Mouse (Mus musculus) left cerebral cortex, adult 9 months (tissue): ENCODE results near the gene Pde11a.

ENCODE experiments used
- DNase-seq, 2 experiments: peaks; one replicate each; pipeline ENCODE4 v3.0.0; 2022; ENCODE audit warnings: low spot score in 2 of 2

Pde11a gene

DNA sequence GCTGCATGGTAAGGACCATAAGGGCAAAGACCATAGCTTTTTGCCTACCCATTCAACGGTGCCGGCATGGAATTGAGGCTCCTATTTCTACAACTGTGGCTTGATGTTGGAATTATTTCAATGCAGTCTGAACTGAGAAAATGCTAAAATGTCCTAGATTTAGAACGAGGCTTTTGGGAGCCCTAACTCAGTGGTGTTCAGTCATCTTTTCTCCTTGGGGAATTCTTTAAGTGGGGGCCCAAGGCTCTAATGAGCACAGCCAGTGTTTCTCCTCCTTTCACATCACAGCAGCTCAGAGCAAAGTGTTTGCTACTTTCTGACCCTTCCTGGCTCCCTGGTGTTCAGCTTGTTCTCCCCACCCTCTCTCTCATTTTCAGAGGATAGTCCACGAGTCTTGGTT is 175.8 kb downstream of the Pde11a start:
- no peak for DNase-seq

DNA sequence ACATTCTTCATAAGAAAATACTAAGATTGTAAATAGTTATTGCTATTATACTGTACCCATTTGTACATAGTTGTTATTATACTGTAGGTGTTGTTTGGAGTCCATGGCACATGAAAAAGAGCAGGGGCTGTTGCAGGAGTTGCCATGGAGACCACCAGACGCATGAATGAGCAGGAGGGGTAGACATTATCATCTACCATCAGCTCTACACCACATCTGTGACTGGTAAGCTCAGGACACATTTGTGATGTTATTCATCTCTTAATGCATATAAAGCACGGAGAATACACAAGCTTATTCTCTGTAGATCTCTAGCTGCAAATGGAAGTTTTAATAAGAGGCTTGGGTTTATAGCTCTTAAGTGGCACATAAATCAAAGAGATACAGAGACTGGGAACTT is 179.6 kb downstream of the Pde11a start:
- DNase-seq, result no peak

DNA sequence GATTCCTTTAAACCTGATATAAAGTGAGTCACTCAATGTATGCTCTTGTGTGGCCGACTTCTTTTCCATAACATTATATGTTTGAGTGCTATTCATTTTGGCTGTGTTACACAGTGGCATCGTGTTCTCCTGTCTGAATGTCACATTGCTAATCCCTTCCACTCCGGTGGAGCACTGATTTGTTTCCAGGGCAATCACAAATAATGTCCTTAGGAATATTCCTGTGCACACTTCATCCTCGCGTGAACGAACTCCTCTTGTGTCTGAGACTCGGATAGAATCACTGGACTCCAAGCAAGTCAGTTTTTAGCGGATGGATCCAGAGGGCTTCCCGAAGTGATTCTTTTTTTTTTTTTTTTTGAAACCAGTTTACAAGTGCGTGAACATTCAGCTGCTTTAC is 197.4 kb downstream of the Pde11a start:
- DNase-seq, result no peak

DNA sequence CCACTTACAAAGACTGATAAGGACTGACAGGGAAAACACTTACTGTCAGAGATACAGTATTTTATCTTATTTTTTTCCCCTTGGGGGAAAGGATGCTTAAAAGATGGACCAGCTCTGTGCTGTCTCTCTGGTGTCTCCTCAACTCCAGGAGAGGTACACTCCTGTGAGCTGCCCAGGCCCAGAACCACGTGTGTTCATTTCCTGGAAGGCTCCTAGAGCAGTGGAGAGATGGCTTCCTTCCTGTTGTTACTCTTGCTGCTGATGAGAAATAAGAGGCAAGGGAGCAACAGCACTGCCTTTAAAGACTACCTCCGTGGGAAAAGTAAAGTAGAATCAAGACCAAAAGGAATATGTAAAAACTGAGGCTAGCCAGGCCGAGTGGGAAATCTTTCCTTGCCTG is 205.6 kb downstream of the Pde11a start:
- DNase-seq, result no peak

DNA sequence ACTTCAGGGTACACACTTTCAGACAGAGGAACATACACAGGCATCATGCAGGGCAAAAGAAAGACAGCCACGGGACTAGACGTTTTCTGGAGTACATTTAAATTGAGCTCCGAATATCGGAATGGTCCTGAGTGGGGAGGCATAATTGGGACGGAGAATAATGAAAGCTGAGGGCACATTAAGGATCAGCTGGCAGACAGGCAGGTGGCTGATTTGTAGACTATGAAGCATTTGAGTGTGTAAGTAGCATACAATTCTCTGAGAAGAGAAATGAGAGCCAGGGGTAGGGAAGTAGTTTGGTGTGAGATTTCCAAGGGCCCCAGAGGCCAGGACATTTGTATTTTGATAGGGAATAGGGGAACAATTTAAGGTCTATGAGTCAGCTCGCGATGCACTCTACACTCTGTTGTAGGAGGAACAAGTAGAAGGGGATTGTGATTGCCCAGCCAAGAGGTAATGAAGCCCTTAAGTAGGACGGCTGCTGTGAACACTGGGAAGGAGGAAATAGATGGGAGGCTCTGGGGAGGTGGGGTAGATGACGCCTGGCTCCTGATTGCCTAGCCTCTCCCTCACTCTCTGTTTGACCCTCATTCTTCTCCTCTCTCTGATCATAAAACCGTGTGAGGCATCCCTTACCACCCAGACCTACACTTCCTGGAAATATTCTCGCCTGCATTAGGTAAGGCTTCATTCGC is 208.5 kb downstream of the Pde11a start:
- DNase-seq, result no peak

DNA sequence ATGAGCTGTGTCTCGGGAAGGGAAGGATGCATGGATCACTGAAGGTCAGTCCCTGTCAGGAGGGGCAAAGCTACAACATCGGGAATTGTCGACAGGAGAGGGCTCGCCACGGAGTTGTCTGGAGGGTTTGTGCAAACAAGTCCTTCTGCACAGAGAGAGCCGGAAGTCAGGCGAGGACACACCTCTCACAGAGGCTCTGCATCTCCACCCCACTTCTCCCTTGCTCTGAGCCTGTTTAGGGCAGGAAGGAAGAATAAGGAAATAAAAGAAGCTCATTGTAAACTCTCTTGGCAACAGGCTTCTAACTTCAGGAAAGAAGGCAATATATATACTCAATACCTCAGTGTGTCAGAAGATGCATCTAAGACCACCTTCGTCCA is 209.5 kb downstream of the Pde11a start:
- DNase-seq, result no peak

DNA sequence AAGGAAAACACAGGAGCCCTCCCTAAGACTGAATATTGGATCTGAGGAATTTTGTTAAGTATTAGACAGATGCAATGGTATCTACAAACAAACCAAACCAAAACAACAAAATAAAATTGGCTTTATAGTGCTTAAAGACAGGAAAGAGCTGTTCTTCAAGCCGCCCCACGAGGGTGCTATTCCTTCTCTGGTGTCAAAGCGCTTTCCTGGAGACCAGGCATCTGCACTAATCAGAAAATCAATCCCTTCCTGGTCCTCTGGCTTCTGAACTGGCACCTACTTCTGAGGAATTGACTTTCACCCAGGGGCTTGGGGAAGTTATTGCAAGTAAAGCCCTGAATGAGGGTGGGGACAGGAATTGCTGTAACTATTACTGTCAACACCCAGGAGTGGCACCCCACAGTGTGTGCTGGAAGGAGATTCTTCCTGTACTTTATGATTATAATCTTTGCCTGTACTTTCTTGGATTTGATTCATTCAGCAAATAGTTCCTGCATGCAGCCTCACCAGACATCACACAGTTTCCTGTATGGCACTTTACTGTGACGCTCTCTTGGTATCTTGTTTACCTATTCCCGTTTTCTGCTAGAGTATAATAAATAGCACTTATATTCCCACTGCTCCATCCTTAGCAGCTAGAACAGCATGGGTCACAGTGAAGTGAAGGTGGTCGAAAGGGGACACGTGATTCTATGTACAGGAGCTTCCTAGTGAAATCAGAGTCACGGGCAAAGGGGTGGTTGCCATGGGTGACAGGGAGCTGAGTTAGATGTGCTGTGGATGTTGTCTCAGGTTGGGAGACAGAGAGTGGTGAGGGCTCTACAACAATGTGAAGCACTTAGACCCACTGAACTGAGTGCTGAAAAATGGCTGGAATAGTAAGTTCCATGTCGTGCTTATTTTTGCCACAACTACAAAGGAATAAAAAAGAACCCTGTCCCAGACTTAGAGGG is 210.2 kb downstream of the Pde11a start:
- DNase-seq, result no peak

DNA sequence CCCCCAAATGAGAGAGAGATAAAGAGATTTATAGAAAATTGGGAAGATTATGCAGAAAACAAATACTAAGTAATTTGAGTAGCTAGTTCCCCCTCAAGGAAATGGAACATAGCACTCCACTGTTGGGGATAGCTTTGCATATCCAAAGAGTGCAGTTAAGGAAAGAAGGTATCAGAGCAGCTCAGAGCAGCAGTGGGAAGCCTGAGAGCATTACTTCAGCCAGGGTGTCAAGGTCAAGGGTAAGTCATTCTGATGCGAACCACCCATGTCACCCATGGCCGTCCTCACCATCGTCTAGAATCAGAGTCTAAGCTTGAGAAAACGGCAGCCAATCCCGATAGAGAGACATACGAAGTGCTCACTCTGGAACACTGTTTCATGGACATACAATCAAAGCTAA is 211.9 kb downstream of the Pde11a start:
- no peak for DNase-seq

DNA sequence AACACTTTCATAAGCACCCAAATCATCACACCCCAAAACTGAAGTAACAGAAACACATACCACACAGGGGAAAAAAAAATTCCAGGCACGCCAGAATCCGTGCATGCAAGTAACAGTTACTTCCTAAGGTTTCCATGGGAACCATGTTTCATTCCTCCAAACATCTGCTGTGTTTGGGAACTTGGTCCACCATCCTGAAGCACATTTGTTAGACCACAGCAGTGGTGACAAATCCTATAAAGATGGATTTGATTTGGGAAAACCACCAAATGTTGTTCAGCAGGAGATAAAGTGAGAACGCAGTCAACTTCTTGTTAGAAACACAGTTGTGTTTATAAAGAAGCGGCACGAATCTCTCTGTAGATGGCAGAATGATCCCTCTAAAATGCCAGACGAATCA is 213.8 kb downstream of the Pde11a start:
- peak; percentile 27 to 47 for DNase-seq

DNA sequence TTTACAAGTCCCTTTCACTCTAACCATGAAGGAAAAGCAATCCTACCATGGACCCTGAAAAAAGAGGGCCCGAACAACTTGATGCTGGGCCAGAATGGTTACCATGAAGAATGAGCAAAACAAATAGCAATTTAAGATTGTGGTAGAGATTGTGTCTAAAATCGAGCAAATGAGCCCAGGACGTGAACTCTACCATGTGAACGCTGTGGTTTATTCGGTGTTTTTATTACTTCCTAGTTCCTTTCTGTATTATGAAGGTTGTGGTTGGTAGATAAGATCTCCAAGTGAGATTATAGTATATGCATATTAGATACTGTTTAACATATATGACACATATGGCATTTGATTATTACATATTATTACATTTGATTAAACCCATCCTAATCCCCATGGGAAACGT is 216.4 kb downstream of the Pde11a start:
- DNase-seq, result no peak

DNA sequence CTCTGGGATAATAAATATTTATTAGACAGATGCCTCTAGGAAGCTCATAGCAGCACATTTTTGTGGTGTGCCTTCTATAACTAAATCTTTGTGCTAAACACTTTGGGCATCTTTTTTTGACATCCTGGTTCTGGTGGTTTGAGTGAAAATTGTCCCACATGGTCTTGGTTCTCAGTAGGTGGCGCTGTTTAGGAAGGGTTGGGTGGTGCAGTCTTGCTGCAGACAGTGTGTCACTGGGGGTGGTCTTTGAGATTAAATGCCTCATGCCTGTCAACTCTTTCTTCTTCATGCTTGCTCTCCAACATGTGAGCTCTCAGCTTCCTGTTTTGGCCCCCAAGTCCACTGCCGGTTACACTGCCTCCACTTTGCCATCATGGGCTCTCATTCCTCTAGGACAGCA is 218.7 kb downstream of the Pde11a start:
- DNase-seq, result no peak

DNA sequence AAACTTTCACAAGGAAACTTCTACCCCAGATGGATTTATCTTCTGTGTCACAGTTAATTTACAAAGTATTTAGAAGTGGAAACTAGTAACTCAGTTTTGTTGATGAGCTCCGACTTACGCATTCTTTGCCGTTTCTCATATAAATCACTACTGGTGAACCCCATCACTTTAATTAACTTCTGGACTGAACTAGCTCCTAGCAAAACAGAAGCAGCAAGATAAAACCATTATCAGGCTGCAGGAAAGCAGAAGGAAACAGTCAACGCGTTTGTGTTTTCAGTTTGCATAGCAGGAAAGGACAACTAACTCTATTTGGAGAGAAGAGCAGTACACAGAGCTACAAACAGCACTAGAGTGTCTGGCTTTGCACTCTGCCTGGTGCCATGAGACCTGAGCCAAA is 220.1 kb downstream of the Pde11a start:
- DNase-seq, result no peak

DNA sequence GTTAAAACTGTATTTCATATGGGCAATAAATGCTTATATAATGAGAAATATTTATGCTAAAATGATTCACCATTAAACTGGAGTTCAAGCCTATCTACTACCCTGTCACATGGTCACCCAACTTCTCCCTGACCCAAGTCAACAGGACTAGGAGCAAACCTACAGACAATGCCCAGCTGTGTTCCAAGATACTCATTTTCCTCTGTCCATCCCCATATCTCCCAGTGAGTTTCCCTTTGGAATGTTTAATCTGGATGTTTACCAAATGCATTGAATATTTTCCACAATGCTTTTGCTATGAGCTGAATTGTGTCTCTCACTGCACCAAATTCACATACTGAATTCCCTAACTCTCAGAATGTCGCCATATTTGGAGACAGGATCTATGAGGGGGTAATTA is 221.4 kb downstream of the Pde11a start:
- no peak for DNase-seq

DNA sequence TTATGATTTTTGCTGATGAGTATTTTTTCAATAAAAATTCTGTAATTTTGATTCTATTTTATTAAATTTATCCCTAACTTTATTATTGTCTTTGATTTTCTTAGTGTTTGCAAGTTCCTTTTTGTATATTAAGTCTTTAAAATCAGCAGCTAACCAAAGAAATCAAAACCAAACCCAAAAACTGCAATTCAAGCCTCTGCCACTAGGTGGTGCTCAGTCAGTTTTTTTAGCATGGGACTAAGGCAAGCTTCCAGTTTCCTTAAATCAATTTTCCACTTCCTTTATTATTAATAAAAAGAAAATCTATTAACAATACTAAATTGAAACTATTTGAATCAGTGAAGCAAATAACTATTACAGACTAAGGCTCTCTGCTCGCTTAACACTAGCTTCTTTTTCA is 222.9 kb downstream of the Pde11a start:
- DNase-seq, result peak in 1 of 2 experiments; percentile 67

DNA sequence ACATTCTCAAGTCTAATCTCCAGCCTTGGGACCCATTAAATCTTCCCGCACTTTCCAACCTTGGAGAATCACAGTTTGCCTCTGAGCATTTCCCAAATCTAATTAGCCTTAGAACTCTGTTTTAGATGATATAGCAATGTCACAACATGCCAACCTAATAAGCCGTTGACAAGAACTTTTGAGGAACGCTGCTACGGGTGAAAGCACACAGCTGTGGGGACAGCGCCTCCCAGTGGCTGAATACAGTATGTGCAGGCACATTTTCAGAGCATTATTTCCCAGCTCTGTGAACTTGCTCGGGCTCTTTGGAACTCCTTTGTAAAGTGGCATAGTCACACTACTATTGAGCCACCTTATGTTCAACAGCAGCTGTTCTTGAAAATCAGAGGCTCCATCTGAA is 223.8 kb downstream of the Pde11a start:
- no peak for DNase-seq

DNA sequence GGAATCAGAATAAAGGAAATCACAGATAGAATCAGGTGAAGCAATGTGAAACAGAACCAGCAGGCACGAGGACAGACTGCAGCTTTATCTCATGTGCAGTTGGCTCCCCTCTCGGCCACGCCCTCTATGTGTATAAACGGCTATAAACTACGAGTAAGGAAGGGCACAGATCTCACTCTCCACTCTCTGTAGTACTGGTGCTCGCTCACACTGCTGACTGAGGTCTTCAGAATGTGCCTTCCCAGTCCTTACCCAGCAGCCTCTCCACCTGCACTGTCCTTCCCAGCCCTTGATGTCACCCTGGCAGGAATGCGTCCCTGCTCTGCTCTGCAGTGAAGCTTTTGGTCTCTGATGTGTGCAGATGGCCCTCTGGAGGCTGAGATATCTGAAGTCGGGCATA is 228.9 kb downstream of the Pde11a start:
- no peak for DNase-seq

DNA sequence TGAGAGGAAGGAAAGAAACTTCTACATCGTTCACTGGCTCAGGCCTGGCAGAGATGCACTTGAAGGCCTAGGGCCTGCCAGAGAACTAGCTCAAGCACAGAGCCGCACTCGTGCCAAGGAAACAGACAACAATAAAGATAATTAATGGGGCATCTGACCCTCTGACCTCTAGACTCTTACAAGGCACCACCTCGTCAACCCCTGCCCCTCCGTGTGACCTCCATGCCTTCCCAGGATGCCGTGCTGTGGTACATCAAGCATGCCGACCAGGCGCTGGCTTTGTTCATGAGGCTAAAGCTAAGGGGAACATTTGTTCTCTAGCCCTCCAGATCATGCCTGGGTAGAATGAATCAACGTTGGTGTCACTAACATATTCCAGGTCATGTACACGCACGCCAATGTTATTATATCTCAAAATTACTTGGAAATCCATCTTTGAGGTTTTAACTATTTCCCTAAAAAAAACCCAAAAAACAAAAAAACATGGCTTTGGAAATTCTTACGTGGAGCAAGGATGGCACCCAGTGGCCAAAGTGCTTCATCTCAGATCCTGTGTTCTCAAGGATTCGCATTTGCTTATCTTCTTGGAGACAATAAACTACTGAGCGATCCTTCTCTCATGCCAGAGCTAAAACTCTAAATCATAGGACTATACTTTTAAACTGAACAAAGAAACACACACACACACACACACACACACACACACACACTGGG is 236.5 kb downstream of the Pde11a start:
- no peak for DNase-seq

DNA sequence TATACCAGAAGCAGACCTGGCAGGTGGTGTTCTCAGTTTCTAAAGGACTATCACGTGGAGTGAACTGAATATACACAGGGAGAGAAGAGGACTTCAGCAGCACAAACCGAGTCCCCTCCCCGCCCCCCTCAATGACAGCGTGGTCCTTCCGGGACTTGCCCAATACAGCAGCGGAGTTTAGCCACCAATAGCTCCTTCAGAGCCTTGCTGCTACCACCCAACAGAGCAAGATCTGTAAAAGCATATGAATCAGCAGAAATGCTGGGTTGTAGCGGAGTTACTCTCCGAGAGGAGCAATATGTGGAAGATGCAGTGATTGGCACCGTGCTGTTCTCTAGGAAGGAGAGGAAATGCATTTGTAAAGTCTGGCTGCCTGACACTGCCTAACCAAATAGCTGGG is 238.0 kb downstream of the Pde11a start:
- no peak for DNase-seq

DNA sequence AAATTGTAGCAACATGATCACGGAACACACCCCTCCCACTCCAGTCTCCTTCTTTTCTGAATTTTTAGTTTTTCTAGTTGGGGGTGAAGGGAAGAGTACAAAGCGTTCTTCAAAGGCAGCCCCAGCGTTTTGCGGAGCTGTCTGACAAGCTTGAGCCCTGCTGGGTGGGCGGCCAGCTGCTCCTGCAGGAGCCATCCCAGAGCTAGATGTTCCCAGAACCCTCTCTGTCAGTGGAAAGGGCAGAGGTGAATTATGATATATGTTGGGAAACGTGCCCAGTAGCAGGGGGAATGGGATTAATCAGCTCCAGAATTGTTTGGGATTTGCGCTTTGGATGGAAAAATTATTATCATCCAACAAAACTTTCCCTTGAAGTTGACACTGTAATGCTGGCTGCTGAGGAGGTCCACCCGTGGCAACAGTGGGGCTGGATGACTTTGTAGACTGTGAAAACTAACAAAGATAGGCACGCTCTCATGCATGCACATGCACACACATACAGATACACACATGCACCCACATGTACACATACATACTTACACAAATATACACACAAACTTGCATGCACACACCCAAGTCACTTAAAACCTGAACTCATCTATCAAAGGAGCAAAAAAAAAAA is 238.7 kb downstream of the Pde11a start:
- DNase-seq, result no peak

DNA sequence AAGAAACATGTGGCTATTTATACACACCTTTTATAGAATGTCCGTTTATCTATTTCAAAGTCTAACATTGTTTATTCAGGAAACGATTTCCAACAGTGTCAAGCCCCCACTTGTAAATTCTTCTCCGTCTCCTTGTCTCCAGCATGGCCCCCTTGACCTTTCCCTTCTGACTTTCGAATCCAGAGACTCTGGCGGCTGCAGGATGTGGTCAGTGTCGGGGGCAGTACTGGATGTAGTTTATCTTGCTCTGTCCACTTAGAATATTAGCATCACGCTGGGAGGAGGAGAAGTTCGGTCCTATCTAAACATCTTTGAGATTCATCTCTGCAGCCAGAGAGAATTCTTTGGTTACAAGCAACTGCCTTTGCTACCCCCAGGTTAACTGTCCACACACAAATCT is 240.2 kb downstream of the Pde11a start:
- no peak for DNase-seq

DNA sequence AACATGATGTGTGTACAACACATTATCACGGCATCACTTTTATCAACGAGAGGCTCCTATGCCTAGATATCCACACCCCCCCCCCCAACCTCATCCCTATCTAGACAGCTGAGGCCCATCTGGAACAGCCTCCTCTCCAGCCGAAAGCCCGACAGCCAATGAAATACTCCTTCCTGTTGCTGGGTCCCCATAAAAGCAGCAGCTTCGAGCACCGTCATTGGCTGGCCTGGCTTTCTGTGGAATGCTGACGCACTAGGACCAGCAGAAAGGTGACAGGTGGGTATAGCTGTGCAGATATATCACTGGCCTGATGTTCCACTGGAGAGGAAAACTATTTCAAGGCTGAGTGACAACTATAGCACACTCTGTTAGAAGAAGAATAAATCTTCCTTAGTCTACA is 240.7 kb downstream of the Pde11a start:
- no peak for DNase-seq

DNA sequence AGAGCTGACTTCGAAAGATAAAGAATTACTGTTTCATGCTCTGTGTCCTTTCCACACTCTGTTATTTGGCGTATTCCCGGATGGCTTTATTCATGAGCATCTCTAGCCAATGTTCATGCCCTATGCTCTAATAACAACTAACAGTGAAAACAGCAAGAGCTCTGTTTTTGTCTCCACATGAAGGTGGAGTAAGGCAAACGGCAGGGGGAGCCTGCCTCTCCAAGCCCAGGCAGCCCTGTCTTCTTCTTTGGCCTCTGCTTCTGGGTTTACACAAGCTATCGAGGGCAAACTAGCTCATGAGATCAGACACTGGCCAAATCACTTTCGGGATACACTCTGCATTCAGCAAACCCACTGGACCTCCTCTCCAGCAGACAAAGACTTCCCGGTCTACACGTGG is 241.3 kb downstream of the Pde11a start:
- DNase-seq, result no peak
